Mouse (Mus musculus): ENCODE measurements around the gene Ppp2r5d.

The Ppp2r5d gene

GRCm38 (mm10) chr17:46679843-46680759 lies 24.8 kb downstream of the Ppp2r5d start:
- DNase-seq: peak; percentile 38 to 51

- DNase-seq: no peak
Observed at GRCm38 (mm10) chr17:46678911-46679310, 26.0 kb downstream of the Ppp2r5d start.

- peak in 1 of 2 experiments; percentile 28 for DNase-seq
Observed at GRCm38 (mm10) chr17:46678416-46678815, 26.5 kb downstream of the Ppp2r5d start, which contains the start of gene Mea1. Mea1 (plus strand) TSS chr17:46678793.

- no peak for DNase-seq
Observed at GRCm38 (mm10) chr17:46674530-46675283, 30.2 kb downstream of the Ppp2r5d start.

- peak; percentile 92 to 93 for DNase-seq
Observed at GRCm38 (mm10) chr17:46673850-46674529, 30.9 kb downstream of the Ppp2r5d start, which contains the start of gene Rrp36. Rrp36 (minus strand) TSS chr17:46674352.

- no peak for DNase-seq
Observed at GRCm38 (mm10) chr17:46669911-46670310, 35.0 kb downstream of the Ppp2r5d start.

GRCm38 (mm10) chr17:46667712-46668111 lies 37.2 kb downstream of the Ppp2r5d start:
- no peak for DNase-seq

GRCm38 (mm10) chr17:46662730-46663129 lies 42.2 kb downstream of the Ppp2r5d start:
- DNase-seq: no peak

GRCm38 (mm10) chr17:46661981-46662380 lies 42.9 kb downstream of the Ppp2r5d start:
- no peak for DNase-seq

- no peak for DNase-seq
Observed at GRCm38 (mm10) chr17:46661351-46661750, 43.6 kb downstream of the Ppp2r5d start.

GRCm38 (mm10) chr17:46656054-46656453 lies 48.9 kb downstream of the Ppp2r5d start:
- DNase-seq: no peak

- no peak for DNase-seq
Observed at GRCm38 (mm10) chr17:46651755-46652547, 53.0 kb downstream of the Ppp2r5d start.

GRCm38 (mm10) chr17:46651292-46651691 lies 53.6 kb downstream of the Ppp2r5d start:
- DNase-seq: no peak

- DNase-seq: peak; percentile 90 to 93
Observed at GRCm38 (mm10) chr17:46650232-46651031, 54.5 kb downstream of the Ppp2r5d start, which contains the start of gene Cul7. Cul7 (plus strand) TSS chr17:46650337.

GRCm38 (mm10) chr17:46649811-46650210 lies 55.1 kb downstream of the Ppp2r5d start:
- no peak for DNase-seq

- no peak for DNase-seq
Observed at GRCm38 (mm10) chr17:46648436-46648835, 56.5 kb downstream of the Ppp2r5d start.

GRCm38 (mm10) chr17:46647279-46647678 lies 57.6 kb downstream of the Ppp2r5d start:
- no peak for DNase-seq

- no peak for DNase-seq
Observed at GRCm38 (mm10) chr17:46646322-46646662, 58.6 kb downstream of the Ppp2r5d start.

- peak; percentile 98 to 99 for DNase-seq
Observed at GRCm38 (mm10) chr17:46645561-46646321, 59.2 kb downstream of the Ppp2r5d start, which contains the start of the genes Klc4 and Mrpl2. Klc4 (minus strand) TSS chr17:46646022. Mrpl2 (plus strand) TSS chr17:46646229.

- DNase-seq: peak; percentile 93 to 94
Observed at GRCm38 (mm10) chr17:46644916-46645475, 59.9 kb downstream of the Ppp2r5d start.
